Mouse (Mus musculus) liver, postnatal 0 days (tissue): ENCODE measurements around the gene Cdkl4. TPM values are rescaled to one million over a fixed set of nuclear protein-coding genes. Genes with fewer than 3 reads are reported as not detected.
"Not testable (repeated sequence)": the region's sequence is repeated elsewhere in the genome, so short reads cannot be mapped to it uniquely, and the experiment has no call there.

Experiments
- ATAC-seq: fragments of 200-750 bp; cut with Nextera tagmentation; 2 replicates; pipeline ENCODE4 v1.8.0; 2017; ENCODE audit warnings: mild to moderate bottlenecking, moderate library complexity
- DNase-seq: peaks from one replicate; pipeline ENCODE4 v3.0.0-alpha.2; 2016
- H3K27ac ChIP-seq: fragments of 300-500 bp; sonication (generic); 2 replicates; pipeline ENCODE4 v1.5.1; 2014; ENCODE audit warnings: antibody characterized with exemption, moderate library complexity, mild to moderate bottlenecking, low read depth
- H3K27me3 ChIP-seq: fragments of 300-500 bp; sonication (generic); 2 replicates; pipeline ENCODE4 v1.6.1; 2014; ENCODE audit warnings: low read length, control low read depth, mixed read lengths; ENCODE audit not compliant: insufficient read depth
- H3K36me3 ChIP-seq: fragments of 300-500 bp; sonication (generic); replicated peaks from 2 replicates; pipeline ENCODE4 v1.6.1; 2014; ENCODE audit warnings: mild to moderate bottlenecking, control low read depth, low read length, moderate library complexity, mixed read lengths; ENCODE audit not compliant: insufficient read depth
- H3K4me1 ChIP-seq: fragments of 300-500 bp; sonication (generic); 2 replicates; pipeline ENCODE4 v1.6.1; 2014; ENCODE audit warnings: antibody characterized with exemption, mild to moderate bottlenecking, control low read depth; ENCODE audit not compliant: insufficient read depth
- H3K4me2 ChIP-seq: fragments of 300-500 bp; sonication (generic); 2 replicates; pipeline ENCODE4 v1.6.1; 2014; ENCODE audit warnings: low read depth, mild to moderate bottlenecking, low read length, moderate library complexity, mixed read lengths
- H3K4me3 ChIP-seq: fragments of 300-500 bp; sonication (generic); 2 replicates; pipeline ENCODE4 v1.5.1; 2014; ENCODE audit warnings: low read depth, low read length
- H3K9ac ChIP-seq: fragments of 300-500 bp; sonication (generic); replicated peaks from 2 replicates; pipeline ENCODE4 v1.6.1; 2014; ENCODE audit warnings: mild to moderate bottlenecking, moderate library complexity
- H3K9me3 ChIP-seq: fragments of 300-500 bp; sonication (generic); 2 replicates; pipeline ENCODE4 v1.6.1; 2016; ENCODE audit warnings: mild to moderate bottlenecking, control low read depth, low read length, mixed read lengths
- CTCF ChIP-seq: sonication (generic); IDR thresholded peaks from 2 replicates; pipeline ENCODE4 v1.5.1; 2016; ENCODE audit warnings: antibody characterized with exemption, low read depth
- EP300 ChIP-seq: IDR thresholded peaks from 2 replicates; pipeline ENCODE4 v1.6.1; 2016; ENCODE audit warnings: antibody characterized with exemption, low read depth, mild to moderate bottlenecking
- WGBS: fragments of 180-500 bp; shearing (Covaris S2); extraction: QIAGEN DNeasy Blood & Tissue Kit; methylation state at CpG from one replicate; pipeline ENCODE4 v1.1.7; 2014; ENCODE audit not compliant: insufficient replicate concordance; 5-methylcytosine and 5-hydroxymethylcytosine counted together
- polyA plus RNA-seq: library from polyadenylated mRNA; unstranded; fragments of >200 nt; fragmentation: Nextera tagmentation; extraction: Ambion mirVana; gene quantifications from 2 replicates; pipeline ENCODE4 v1.2.1, GENCODE M21; 2015

Cdkl4 gene
- polyA plus RNA-seq, 1 experiment from 2014 or later = 0.34 TPM

DNA sequence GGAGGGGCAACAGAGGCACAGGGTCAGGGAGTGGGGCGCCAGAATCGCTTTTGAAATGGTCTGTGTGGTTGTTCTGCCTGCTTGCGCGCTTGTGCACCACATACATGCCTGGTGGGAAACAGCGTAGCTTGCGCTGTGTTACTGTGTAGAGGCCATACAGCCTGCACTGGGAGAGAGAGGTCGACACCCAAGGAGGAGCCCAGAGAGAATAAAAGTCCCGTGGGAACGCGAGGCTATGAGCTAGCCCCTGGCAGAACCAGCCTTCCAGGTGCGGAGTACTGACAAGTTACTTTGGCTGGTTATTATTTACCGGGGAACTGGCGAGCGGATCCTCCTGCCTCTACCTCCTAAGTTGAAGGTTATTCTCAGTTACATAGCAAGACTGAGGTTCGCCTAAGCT, 26.6 kb downstream of the Cdkl4 start:
- DNase-seq = peak; percentile 9
- Histone ChIP-seq H3K27ac (no peak overlapping the region), H3K4me3 (no peak overlapping the region), H3K9me3 (no peaks in the 10 kb centered on the region), H3K4me1 (0 out of 2 replicates have a peak, but pooled peaks cover 6% of the 10 kb centered on the region), H3K9ac (no peak overlapping the region), H3K27me3 (no peaks in the 10 kb centered on the region), H3K4me2 (no peak overlapping the region), H3K36me3 (no peaks in the 10 kb centered on the region)
- no peak for TF ChIP-seq CTCF
- no peak for TF ChIP-seq EP300
- WGBS = 81% methylated on average over 15 of the region's 15 CpGs
- ATAC-seq = no peak

GRCm38 (mm10) chr17:80546846-80547245, 30.8 kb downstream of the Cdkl4 start:
- no peak overlapping the region for H3K4me3 ChIP-seq
- no peaks in the 10 kb centered on the region for H3K27me3 ChIP-seq
- no peak overlapping the region for H3K27ac ChIP-seq
- no peak for ATAC-seq
- H3K4me2 ChIP-seq = no peak overlapping the region
- H3K9me3 ChIP-seq = no peaks in the 10 kb centered on the region
- no peaks in the 10 kb centered on the region for H3K4me1 ChIP-seq
- 73% methylated on average over 2 of the region's 2 CpGs for WGBS
- peak; percentile 1 for DNase-seq
- no peak overlapping the region for H3K9ac ChIP-seq
- TF ChIP-seq CTCF = no peak
- no peak for TF ChIP-seq EP300
- no peaks in the 10 kb centered on the region for H3K36me3 ChIP-seq

- no peaks in the 10 kb centered on the region for H3K9me3 ChIP-seq
- ATAC-seq (no peak), DNase-seq (peak; percentile 5)
- no peak overlapping the region for H3K4me2 ChIP-seq
- TF ChIP-seq EP300 = no peak
- no peak for TF ChIP-seq CTCF
- WGBS = 74% methylated on average over 8 of the region's 8 CpGs
- no peaks in the 10 kb centered on the region for H3K36me3 ChIP-seq
- H3K4me1 ChIP-seq = no peaks in the 10 kb centered on the region
- H3K9ac ChIP-seq = no peak overlapping the region
- no peaks in the 10 kb centered on the region for H3K27me3 ChIP-seq
- H3K4me3 ChIP-seq = no peak overlapping the region
- no peak overlapping the region for H3K27ac ChIP-seq
These were observed 31.4 kb downstream of the Cdkl4 start for GRCm38 (mm10) chr17:80546227-80546626.

DNA sequence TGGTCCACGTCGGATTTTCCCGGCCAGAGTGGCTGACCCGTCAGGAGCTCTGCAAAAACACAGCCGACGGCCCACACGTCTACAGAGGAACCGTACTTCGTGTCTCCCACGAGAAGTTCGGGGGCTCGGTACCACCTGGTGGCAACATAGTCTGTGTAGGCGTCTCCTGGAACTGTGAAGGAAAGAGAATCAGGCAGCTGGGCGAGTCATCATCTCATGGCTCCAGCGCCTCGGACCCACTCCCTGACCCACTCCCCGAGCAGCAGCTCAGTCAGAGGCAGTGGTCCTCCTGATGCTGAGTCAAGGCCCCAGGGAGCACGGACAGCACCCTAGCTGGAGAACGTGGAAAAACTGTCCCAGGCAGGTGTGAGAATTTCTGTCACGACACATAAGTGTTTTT, 34.0 kb downstream of the Cdkl4 start:
- WGBS = 83% methylated on average over 20 of the region's 20 CpGs
- ATAC-seq (no peak), DNase-seq (peak; percentile 10)
- no peak overlapping the region for H3K27ac ChIP-seq
- H3K27me3 ChIP-seq = no peaks in the 10 kb centered on the region
- TF ChIP-seq CTCF = no peak
- H3K4me2 ChIP-seq = no peak overlapping the region
- no peak overlapping the region for H3K4me3 ChIP-seq
- H3K36me3 ChIP-seq = no peaks in the 10 kb centered on the region
- H3K9me3 ChIP-seq = no peaks in the 10 kb centered on the region
- H3K9ac ChIP-seq = no peak overlapping the region
- no peaks in the 10 kb centered on the region for H3K4me1 ChIP-seq

DNA sequence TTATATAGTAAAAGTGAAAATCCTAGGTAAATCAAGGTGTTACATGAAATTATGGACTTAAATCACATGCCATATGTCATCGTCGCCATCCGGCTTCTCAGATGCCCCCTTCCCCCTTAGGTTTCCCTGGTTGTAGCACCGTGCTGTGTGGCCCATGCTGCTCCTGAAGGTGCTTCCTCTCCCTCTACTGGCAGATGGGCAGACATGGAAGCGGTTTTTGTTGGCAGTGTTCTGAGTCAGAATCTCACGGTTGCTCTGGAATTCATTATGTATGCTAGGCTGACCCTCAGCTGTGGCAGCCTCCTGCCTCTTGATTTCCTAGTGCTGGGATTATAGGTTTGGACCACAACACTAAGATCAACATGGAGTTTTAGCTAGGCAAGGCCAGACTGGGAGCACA, 40.5 kb downstream of the Cdkl4 start:
- TF ChIP-seq CTCF (peak; percentile 28), EP300 (no peak)
- no peaks in the 10 kb centered on the region for H3K9me3 ChIP-seq
- H3K4me1 ChIP-seq = no peaks in the 10 kb centered on the region
- ATAC-seq (no peak), DNase-seq (peak; percentile 8)
- H3K9ac ChIP-seq = no peak overlapping the region
- H3K36me3 ChIP-seq = no peaks in the 10 kb centered on the region
- H3K4me2 ChIP-seq = no peak overlapping the region
- no peak overlapping the region for H3K4me3 ChIP-seq
- H3K27me3 ChIP-seq = no peaks in the 10 kb centered on the region
- H3K27ac ChIP-seq = no peak overlapping the region
- 67% methylated on average over 6 of the region's 6 CpGs for WGBS

DNA sequence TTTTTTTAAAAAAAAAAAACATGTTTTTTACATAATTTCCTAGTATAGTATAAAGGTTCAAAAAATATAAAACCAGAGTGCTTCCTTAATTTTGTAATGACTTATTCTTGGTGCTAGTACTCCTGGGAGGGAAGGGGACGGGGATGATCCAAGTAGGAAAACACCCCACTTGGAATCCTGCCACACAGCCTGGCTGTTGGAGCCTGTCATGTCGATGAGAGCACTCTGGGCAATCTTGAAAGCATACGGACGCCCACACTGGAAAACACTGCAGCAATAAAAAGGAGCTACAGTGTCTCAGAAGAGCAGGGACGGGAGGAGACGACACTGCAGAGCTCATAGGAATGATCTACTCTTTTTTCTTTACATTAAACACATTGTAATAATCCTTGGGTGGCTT, 42.0 kb downstream of the Cdkl4 start:
- WGBS = 71% methylated on average over 6 of the region's 6 CpGs
- TF ChIP-seq EP300 (no peak), CTCF (no peak)
- ATAC-seq (no peak), DNase-seq (no peak)
- H3K9ac ChIP-seq = no peak overlapping the region
- H3K9me3 ChIP-seq = no peaks in the 10 kb centered on the region
- no peak overlapping the region for H3K4me2 ChIP-seq
- H3K36me3 ChIP-seq = no peaks in the 10 kb centered on the region
- no peak overlapping the region for H3K27ac ChIP-seq
- H3K4me3 ChIP-seq = no peak overlapping the region
- no peaks in the 10 kb centered on the region for H3K27me3 ChIP-seq
- no peaks in the 10 kb centered on the region for H3K4me1 ChIP-seq

DNA sequence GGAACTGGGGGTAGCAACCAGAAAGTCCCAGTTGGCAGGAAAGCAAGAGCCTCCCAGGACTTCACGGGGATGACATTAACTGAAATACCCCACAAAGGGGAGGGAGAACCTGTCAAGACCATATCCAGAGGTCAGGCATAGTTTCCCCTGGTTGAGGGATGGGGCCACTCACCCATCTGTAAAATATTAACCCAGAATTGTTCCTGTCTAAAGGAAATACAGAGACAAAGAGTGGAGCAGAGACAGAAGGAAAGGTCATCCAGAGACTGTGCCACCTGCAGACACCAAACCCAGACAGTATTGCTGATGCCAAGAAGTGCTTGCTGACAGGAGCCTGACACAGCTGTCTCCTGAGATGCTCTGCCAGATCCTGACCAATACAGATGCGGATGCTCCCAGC, 46.3 kb downstream of the Cdkl4 start:
- DNase-seq, H3K4me3 ChIP-seq, H3K9me3 ChIP-seq, H3K4me2 ChIP-seq, H3K36me3 ChIP-seq, H3K4me1 ChIP-seq, H3K27me3 ChIP-seq, H3K9ac ChIP-seq, H3K27ac ChIP-seq, ATAC-seq: not testable (repeated sequence)
- 59% methylated on average over 2 of the region's 2 CpGs for WGBS
